Mouse (Mus musculus): Measurements from ENCODE around the gene Polrmt.
"Not testable (repeated sequence)": the region's sequence is repeated elsewhere in the genome, so short reads cannot be mapped to it uniquely, and the experiment has no call there.

Polrmt gene

GRCm38 (mm10) chr10:79773208-79773607 lies 26.8 kb upstream of the Polrmt start:
- no peak for DNase-seq

- DNase-seq, result no peak
These were observed 25.9 kb upstream of the Polrmt start for GRCm38 (mm10) chr10:79772320-79772719.

- no peak for DNase-seq
These were observed 22.9 kb upstream of the Polrmt start for GRCm38 (mm10) chr10:79769329-79769728.

DNA sequence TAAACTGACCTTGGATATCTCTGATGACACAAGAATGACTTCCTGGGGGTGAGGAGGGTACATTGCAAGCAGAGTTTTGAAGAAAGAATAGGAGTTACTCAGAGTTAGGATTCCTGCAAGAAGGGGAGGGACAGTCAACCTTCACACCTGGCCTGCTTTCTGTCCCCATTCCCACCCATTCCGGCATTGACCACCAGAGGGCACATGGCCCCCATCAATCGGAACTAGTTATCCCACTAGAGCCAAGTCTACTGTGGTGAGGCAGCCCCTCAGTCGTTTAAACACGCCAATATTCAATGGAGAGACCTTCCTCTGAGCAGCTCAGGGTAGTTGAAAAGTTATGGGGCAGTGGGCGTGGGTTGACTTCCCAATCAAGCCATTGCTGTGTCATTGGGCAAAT lies 22.0 kb upstream of the Polrmt start:
- DNase-seq, result peak; percentile 87

GRCm38 (mm10) chr10:79767372-79768244 lies 21.2 kb upstream of the Polrmt start:
- peak; percentile 97 for DNase-seq

- peak; percentile 100 for DNase-seq
These were observed 20.3 kb upstream of the Polrmt start, which contains the start of gene Rnf126 for GRCm38 (mm10) chr10:79766508-79767325. TSS of gene Rnf126 (minus strand) at chr10:79766952.

DNA sequence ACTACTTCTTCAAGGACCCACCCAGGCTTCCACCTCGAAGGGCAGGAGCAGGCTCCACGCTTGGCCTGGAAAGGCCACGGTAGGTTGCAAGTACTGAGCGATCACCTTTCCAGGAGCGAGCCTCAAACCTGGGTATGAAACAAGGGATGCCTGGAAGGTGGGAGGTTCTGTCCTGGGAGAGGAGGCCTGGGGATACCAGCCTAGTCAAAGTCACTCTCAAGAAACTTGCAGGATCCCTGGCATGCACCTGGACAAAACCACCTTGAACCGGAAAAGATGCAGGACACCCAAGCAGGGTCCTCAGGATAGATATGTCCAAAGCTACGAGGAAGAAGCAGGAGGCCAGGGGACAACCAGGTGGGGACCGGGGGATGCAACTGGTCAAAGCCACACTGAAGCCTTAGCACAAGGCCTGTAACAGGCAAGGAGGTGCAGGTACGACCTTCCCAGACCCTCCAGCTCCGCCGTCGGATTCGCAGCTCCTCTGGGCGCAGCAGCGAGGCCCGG lies 19.7 kb upstream of the Polrmt start:
- no peak for DNase-seq

GRCm38 (mm10) chr10:79765228-79765745 lies 18.9 kb upstream of the Polrmt start:
- no peak for DNase-seq

- DNase-seq, result peak; percentile 18
These were observed 17.9 kb upstream of the Polrmt start for GRCm38 (mm10) chr10:79764234-79764633.

GRCm38 (mm10) chr10:79762875-79763274 lies 16.5 kb upstream of the Polrmt start:
- DNase-seq, result no peak

- DNase-seq, result no peak
These were observed 14.3 kb upstream of the Polrmt start for GRCm38 (mm10) chr10:79760603-79761143.

GRCm38 (mm10) chr10:79759675-79760074 lies 13.3 kb upstream of the Polrmt start:
- DNase-seq, result not testable (repeated sequence)

GRCm38 (mm10) chr10:79756660-79757059 lies 10.3 kb upstream of the Polrmt start:
- peak; percentile 13 for DNase-seq

GRCm38 (mm10) chr10:79755854-79756253 lies 9.5 kb upstream of the Polrmt start:
- DNase-seq, result no peak

GRCm38 (mm10) chr10:79754856-79755516 lies 8.6 kb upstream of the Polrmt start, which contains the start of gene Fgf22:
TSS of gene Fgf22 (plus strand) at chr10:79755076.
- DNase-seq, result peak; percentile 90

DNA sequence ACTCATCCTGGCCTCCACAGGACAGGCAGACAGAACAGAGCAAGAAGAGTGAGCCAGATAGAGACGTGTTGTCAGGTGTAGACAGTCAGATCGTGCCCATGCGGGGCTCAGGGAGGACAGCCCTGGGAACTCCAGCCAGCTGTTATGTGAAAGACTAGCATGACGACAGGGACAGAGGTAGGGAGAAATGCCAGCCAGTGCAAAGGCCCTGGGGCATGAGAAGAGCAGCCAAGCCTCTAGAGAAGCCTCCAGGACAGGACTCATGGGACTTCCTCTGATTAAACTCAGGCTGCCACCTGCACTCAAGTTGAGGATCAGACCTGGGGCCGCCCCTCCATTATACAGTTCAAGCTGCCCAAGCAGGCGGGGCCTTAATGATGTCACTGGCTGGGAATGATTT lies 2.1 kb upstream of the Polrmt start:
- no peak for DNase-seq

GRCm38 (mm10) chr10:79746774-79747151 lies 382 bp upstream of the Polrmt start:
- DNase-seq, result no peak

GRCm38 (mm10) chr10:79745411-79745810 lies 970 bp downstream of the Polrmt start:
- DNase-seq, result no peak

GRCm38 (mm10) chr10:79743650-79744365 lies 2.6 kb downstream of the Polrmt start:
- no peak for DNase-seq

DNA sequence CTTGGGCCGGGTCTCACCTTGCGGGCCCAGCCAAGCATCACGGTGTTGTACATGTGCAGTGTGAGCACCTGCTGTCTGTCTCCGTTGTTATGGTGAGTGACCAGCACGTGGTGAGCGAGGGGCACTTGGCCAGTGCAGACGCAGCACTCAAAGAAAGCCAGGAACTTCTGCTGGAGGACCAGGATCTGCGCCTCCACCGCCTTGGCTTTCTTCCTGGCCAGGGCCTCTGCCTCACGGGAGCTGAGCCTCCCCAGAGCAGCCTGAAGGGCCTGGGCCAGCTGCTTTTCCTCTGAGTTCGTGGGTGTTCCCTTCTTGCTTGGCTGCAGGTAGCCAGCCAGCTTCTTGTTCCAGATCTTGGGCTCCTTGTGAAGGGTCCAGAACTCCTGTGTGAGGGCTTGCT lies 3.2 kb downstream of the Polrmt start:
- no peak for DNase-seq

- DNase-seq, result no peak
These were observed 5.5 kb downstream of the Polrmt start for GRCm38 (mm10) chr10:79740863-79741262.

- DNase-seq, result no peak
These were observed 7.1 kb downstream of the Polrmt start for GRCm38 (mm10) chr10:79739234-79739633.
